Mouse (Mus musculus): ENCODE data around the gene Atg4d. TPM values are rescaled to one million over a fixed set of nuclear protein-coding genes. Genes with fewer than 3 reads are reported as not detected.
"Not testable (repeated sequence)": the region's sequence is repeated elsewhere in the genome, so short reads cannot be mapped to it uniquely, and the experiment has no call there.

Atg4d gene
- 10 to 100 TPM; 45.3 to 49.5 TPM for total RNA-seq (2021)
- long read RNA-seq, experiment 1, full-length matches to known transcripts: 73 of 97 reads
- long read RNA-seq, experiment 1, partial matches to known transcripts: 13 of 97 reads
- long read RNA-seq, experiment 1, other reads (novel, unspliced or antisense): 11 of 97 reads
- long read RNA-seq, experiment 2, full-length matches to known transcripts: 56 of 89 reads
- long read RNA-seq, experiment 2, partial matches to known transcripts: 13 of 89 reads
- long read RNA-seq, experiment 2, other reads (novel, unspliced or antisense): 20 of 89 reads

DNA sequence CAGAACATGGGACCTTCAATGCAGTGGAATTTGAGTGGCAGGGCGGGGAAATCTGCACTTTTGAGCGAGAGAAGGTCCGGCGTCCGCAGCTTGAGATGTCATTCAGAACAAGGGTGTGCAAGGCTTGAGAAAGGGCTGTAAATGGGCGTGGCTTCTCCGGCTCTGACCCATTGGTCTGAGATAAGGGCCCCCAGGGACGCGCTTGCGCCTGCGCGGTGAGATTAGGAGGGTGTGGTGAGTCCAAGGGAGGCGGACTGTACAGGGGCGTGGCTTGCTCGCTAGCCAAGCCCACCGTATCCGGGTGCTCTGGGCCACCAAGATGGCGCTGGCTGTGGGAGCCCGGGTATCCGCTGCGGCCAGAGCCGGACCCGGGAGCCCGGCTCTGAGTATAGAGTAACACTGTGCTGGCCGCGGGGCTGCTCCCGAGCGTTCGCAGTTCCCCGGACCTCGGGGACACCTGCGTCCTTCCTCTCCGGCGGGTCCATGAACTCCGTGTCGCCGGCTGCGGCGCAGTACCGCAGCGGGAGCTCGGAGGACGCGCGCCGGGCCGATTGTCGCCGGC, at the start of gene Atg4d:
TSS of gene Atg4d (plus strand) at position 294 of the 562 bp plus-strand sequence.
- Histone ChIP-seq H3K4me3 (peak within 1 kb of the TSS; percentile 89), H3K27ac (peak within 1 kb of the TSS; percentile 92)
- peak; percentile 93 to 97 for DNase-seq (ENCODE audit: extremely low spot score in 1 of 2, low spot score in 2 of 2)
- intact Hi-C loops (cut with DNase I): loop anchor here (1.0 kb wide), 2 partner anchors 26 to 55 kb away; partner anchors contain the start of genes Cdkn2d and Slc44a2
- no peak for TF ChIP-seq CTCF (IDR thresholded peaks at IDR 0.05)

DNA sequence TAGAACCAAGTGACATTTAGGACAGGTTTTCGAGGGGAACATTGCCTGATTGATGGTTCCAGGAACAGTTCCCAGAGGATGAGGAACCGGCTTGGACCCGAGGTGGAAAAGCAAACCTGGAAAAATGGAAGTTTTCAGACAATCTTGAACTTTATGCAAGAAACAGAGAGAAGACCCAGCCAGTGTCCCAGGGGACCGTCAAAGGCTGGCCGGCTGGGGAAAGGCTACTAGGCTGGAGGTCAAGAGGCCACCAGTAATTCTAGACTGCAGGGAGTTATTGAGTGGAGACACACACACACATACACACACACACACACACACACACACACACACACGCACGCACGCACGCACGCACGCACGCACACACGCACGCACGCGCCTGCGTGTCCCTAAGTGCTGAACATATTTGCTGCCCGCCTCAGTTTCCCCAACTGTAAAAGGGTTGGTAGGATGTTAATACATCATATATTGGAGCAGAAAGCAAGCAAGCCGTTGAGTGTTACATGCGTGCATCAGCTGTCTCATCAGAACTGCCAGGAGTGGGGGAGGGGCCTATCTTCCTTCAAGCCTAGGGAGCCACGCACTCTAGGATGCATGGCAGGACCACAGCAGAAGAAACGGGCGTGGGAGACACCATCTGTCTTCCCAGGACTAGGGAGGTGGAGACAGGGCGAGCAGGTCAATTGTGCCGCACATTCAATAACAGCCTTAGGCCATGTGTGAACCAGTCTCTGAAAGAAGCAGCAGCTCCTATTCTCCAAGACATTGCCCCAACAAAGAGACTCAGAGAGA, 48.8 kb upstream of the Atg4d start:
- intact Hi-C loops (cut with DNase I): no loop called here
- TF ChIP-seq CTCF (IDR thresholded peaks at IDR 0.05): no peak
- no peak for DNase-seq (ENCODE audit: extremely low spot score in 1 of 2, low spot score in 2 of 2)
- H3K4me3 ChIP-seq: no peak overlapping the region
- H3K27ac ChIP-seq: no peak overlapping the region

GRCm38 (mm10) chr9:21219820-21220219, 45.3 kb upstream of the Atg4d start:
- intact Hi-C loops (cut with DNase I): loop anchor here (2.0 kb wide), 1 partner anchor 67 kb away; no protein-coding TSS in a partner anchor

GRCm38 (mm10) chr9:21220490-21221382, 44.4 kb upstream of the Atg4d start:
- intact Hi-C loops (cut with DNase I): loop anchor here (2.0 kb wide), 1 partner anchor 68 kb away; no protein-coding TSS in a partner anchor
- DNase-seq (ENCODE audit: extremely low spot score in 1 of 2, low spot score in 2 of 2): peak; percentile 92

More at GRCm38 (mm10) chr9:21219820-21220219, 45.3 kb upstream of the Atg4d start:
- H3K27ac ChIP-seq: no peak overlapping the region
- no peak for DNase-seq (ENCODE audit: extremely low spot score in 1 of 2, low spot score in 2 of 2)
- TF ChIP-seq CTCF (IDR thresholded peaks at IDR 0.05): no peak
- no peak overlapping the region for H3K4me3 ChIP-seq

DNA sequence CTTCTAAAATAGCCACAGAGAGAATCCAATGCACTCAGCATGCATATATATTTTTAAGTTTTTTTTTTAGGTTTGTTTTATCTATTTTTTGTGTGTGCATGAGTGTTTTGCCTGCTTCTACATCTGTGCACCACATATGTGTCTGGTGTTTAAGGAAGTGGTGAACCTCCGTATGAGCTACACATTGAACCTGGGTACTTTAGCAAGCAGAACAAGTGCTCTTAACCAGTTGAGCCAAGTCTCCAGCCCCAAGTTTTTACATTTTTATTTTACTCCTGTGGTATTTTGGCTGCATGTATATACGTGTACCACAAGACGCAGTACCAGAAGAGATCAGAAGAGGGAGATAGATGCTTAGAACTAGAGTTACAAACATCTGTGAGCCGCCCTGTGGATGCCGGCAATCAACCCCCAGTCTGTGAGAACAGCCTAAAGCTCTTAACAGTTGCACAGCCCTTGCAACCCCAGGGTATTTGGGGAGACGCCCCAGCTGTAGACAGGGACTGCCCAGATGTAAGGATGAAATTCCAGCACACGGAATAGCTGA, 43.6 kb upstream of the Atg4d start:
- DNase-seq (ENCODE audit: extremely low spot score in 1 of 2, low spot score in 2 of 2): no peak
- no peak overlapping the region for H3K4me3 ChIP-seq
- peak; percentile 60 for TF ChIP-seq CTCF (IDR thresholded peaks at IDR 0.05)
- H3K27ac ChIP-seq: peak overlapping the region; percentile 68; the same call in 1 of the 2 replicates
- intact Hi-C loops (cut with DNase I): loop anchor here (2.0 kb wide), 1 partner anchor 69 kb away; no protein-coding TSS in a partner anchor

More at GRCm38 (mm10) chr9:21220490-21221382, 44.4 kb upstream of the Atg4d start:
- H3K27ac ChIP-seq: peak overlapping the region; percentile 68; the same call in 1 of the 2 replicates
- H3K4me3 ChIP-seq: peak overlapping the region; percentile 40
- peak; percentile 98 for TF ChIP-seq CTCF (IDR thresholded peaks at IDR 0.05)

- H3K4me3 ChIP-seq; H3K27ac ChIP-seq; intact Hi-C loops (cut with DNase I); DNase-seq (ENCODE audit: extremely low spot score in 1 of 2, low spot score in 2 of 2): not testable (repeated sequence)
These were observed 41.6 kb upstream of the Atg4d start for GRCm38 (mm10) chr9:21223490-21223889.

DNA sequence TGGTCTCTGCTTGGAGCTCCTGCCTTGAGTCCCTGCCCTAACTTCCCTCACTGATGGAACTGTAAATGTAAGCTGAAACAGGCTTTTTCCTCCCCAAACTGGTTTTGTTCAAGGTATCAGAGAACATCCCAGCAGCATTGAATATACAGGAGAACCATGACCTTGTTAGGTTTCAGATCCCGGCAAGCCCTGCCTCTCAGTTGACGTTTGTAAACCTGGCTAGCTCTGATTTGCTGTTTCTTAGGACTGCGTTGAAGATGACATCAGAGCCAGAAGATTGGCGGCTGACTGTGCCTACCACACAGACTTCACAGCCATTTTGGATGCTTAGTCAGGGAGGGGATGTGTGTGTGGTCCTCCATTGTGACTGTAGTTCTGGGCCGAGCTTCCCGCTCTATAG, 41.2 kb upstream of the Atg4d start:
- no peak for DNase-seq (ENCODE audit: extremely low spot score in 1 of 2, low spot score in 2 of 2)
- TF ChIP-seq CTCF (IDR thresholded peaks at IDR 0.05): no peak
- intact Hi-C loops (cut with DNase I): no loop called here
- no peak overlapping the region for H3K27ac ChIP-seq
- no peak overlapping the region for H3K4me3 ChIP-seq

DNA sequence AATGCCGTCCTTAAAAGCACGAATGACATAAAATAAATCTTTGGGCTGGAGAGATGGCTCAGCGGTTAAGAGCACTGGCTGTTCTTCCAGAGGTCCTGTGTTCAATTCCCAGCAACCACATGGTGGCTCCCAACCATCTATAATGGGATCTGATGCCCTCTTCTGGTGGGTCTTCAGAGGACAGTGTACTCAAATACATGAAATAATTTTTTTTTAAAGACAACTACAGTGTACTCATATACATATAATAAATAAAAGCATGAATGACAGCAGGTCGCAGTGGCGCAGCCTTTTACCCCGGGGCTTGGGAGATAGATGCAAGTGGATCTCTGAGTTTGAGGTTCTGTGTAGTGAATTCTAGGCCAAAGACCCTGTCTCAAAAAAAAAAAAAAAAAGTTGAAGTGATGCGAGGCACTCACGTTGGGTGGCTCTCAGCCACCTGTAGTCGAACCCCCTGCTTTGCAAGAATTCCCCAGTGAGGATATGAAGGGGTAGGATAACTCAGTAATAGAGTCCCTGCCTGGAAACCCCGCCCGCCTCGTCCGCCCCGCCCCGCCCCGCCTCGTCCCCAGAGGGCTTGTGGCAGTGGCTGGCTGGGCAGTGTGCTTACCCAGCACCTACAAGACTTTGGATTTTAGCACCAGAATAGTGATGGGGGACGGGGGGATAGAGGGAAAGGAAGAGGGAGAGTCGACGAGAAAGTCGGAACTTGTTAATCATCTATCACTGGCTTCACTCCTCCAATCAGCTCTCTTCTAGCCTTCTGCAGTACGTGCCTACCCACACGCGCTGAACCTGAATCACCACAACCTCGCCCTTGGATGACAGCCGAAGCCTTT, 40.3 kb upstream of the Atg4d start:
- no peak for DNase-seq (ENCODE audit: extremely low spot score in 1 of 2, low spot score in 2 of 2)
- no peak; the same call in 1 of the 2 replicates for TF ChIP-seq CTCF (IDR thresholded peaks at IDR 0.05)
- intact Hi-C loops (cut with DNase I): no loop called here
- Histone ChIP-seq H3K4me3 (peak overlapping the region; percentile 29; the same call in 1 of the 2 replicates), H3K27ac (no peak overlapping the region)

- Histone ChIP-seq H3K27ac (no peak overlapping the region), H3K4me3 (peak overlapping the region; percentile 29; the same call in 1 of the 2 replicates)
- TF ChIP-seq CTCF (IDR thresholded peaks at IDR 0.05): no peak
- DNase-seq (ENCODE audit: extremely low spot score in 1 of 2, low spot score in 2 of 2): no peak
- intact Hi-C loops (cut with DNase I): no loop called here
These were observed 39.7 kb upstream of the Atg4d start for GRCm38 (mm10) chr9:21225415-21225758.

DNA sequence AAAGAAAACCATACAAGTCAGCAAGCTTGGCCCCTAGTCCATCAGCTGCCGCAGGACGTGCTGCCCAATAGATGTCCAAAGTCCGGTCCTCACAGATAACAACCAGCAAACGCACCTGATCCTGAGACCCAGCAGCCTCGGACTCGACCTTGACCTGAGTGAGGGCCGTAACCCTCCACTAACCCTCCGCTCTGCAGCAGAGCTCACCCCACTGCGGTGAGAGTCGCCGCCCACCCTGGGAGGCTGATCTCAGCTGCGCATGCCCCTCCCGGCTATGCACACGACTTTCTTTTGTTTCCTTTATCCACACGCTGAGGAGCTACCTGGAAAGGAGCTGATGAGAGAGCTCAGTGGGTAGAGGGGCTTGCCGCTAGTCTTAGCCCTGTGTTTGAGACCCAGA, 37.8 kb upstream of the Atg4d start:
- intact Hi-C loops (cut with DNase I): no loop called here
- Histone ChIP-seq H3K27ac (no peak overlapping the region), H3K4me3 (0 out of 2 replicates have a peak overlapping the region, but pooled peaks have one; percentile 11)
- DNase-seq (ENCODE audit: extremely low spot score in 1 of 2, low spot score in 2 of 2): no peak
- no peak for TF ChIP-seq CTCF (IDR thresholded peaks at IDR 0.05)
